Mouse (Mus musculus) hindbrain, embryonic 12.5 days (tissue): ENCODE results near the gene Gspt2. TPM values are rescaled to one million over a fixed set of nuclear protein-coding genes. Genes with fewer than 3 reads are reported as not detected.
A peak's percentile ranks its signal among the peaks of the same experiment; 100 is the strongest.
"Not testable (repeated sequence)": the region's sequence is repeated elsewhere in the genome, so short reads cannot be mapped to it uniquely, and the experiment has no call there.

Experiments
- ATAC-seq: fragments of 200-750 bp; cut with Nextera tagmentation; 2 replicates; pipeline ENCODE4 v1.8.0; 2017; ENCODE audit warnings: moderate TSS enrichment; ENCODE audit not compliant: low FRiP score
- H3K27ac ChIP-seq: fragments of 300-500 bp; sonication (generic); 2 replicates; pipeline ENCODE4 v1.5.1; 2016; ENCODE audit warnings: mild to moderate bottlenecking
- H3K27me3 ChIP-seq: fragments of 300-500 bp; sonication (generic); 2 replicates; pipeline ENCODE4 v1.6.1; 2016; ENCODE audit warnings: mild to moderate bottlenecking
- H3K36me3 ChIP-seq: fragments of 300-500 bp; sonication (generic); 2 replicates; pipeline ENCODE4 v1.6.1; 2016; ENCODE audit warnings: mild to moderate bottlenecking
- H3K4me1 ChIP-seq: fragments of 300-500 bp; sonication (generic); 2 replicates; pipeline ENCODE4 v1.6.1; 2016
- H3K4me2 ChIP-seq: fragments of 300-500 bp; sonication (generic); replicated peaks from 2 replicates; pipeline ENCODE4 v1.6.1; 2016; ENCODE audit warnings: mild to moderate bottlenecking
- H3K4me3 ChIP-seq: fragments of 300-500 bp; sonication (generic); 2 replicates; pipeline ENCODE4 v1.5.1; 2016; ENCODE audit warnings: mild to moderate bottlenecking
- H3K9ac ChIP-seq: fragments of 300-500 bp; sonication (generic); 2 replicates; pipeline ENCODE4 v1.6.1; 2016; ENCODE audit warnings: mild to moderate bottlenecking, moderate library complexity
- H3K9me3 ChIP-seq: fragments of 300-500 bp; sonication (generic); replicated peaks from 2 replicates; pipeline ENCODE4 v1.6.1; 2016; ENCODE audit warnings: mild to moderate bottlenecking
- WGBS: fragments of 180-500 bp; shearing (Covaris S2); methylation state at CpG from one replicate; pipeline ENCODE4 v1.1.7; 2016; 5-methylcytosine and 5-hydroxymethylcytosine counted together
- polyA plus RNA-seq: library from polyadenylated mRNA; unstranded; fragments of >200 nt; fragmentation: Nextera tagmentation; extraction: Ambion mirVana; gene quantifications from 2 replicates; pipeline ENCODE4 v1.2.1, GENCODE M21; 2016

Gene Gspt2
- polyA plus RNA-seq, result 11.7 and 12.7 TPM in 2 replicates

DNA sequence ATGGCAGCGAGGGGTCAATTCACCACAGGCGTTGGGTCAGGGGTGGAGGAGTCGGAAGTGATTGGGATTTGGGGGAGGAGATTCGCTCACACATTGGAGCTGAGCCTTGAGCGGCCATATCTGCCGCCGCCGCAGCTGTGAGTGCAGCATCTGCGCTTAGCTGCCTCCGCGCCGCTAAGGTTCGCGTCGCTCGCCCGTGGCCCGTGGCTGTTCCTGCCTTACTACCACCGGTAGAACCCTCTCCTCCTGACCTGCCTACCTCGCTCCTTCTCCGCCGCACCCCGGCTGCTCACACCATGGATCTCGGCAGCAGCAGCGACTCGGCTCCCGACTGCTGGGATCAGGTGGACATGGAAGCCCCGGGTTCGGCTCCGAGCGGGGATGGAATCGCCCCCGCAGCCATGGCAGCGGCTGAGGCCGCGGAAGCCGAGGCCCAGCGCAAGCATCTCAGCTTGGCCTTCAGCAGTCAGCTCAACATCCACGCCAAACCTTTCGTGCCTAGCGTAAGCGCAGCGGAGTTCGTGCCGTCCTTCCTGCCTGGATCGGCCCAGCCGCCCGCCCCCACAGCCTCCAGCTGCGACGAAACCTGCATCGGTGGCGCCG lies at the start of gene Gspt2:
TSS of gene Gspt2 (plus strand) at position 109 of the 603 bp plus-strand sequence.
- H3K27ac ChIP-seq, result peak within 1 kb of the TSS; percentile 77
- H3K9ac ChIP-seq, result peak within 1 kb of the TSS; percentile 73
- H3K4me2 ChIP-seq, result peak within 1 kb of the TSS; percentile 53
- peaks cover 10% of the 10 kb centered on the region; the same call in 1 of the 2 replicates for H3K27me3 ChIP-seq
- peak; percentile 92 for ATAC-seq
- H3K4me3 ChIP-seq, result peak within 1 kb of the TSS; percentile 59
- 18% methylated on average over 53 of the region's 53 CpGs for WGBS
- H3K9me3 ChIP-seq, result no peaks in the 10 kb centered on the region
- H3K4me1 ChIP-seq, result peaks cover 2% of the 10 kb centered on the region; the same call in 1 of the 2 replicates
- H3K36me3 ChIP-seq, result no peaks in the 10 kb centered on the region

DNA sequence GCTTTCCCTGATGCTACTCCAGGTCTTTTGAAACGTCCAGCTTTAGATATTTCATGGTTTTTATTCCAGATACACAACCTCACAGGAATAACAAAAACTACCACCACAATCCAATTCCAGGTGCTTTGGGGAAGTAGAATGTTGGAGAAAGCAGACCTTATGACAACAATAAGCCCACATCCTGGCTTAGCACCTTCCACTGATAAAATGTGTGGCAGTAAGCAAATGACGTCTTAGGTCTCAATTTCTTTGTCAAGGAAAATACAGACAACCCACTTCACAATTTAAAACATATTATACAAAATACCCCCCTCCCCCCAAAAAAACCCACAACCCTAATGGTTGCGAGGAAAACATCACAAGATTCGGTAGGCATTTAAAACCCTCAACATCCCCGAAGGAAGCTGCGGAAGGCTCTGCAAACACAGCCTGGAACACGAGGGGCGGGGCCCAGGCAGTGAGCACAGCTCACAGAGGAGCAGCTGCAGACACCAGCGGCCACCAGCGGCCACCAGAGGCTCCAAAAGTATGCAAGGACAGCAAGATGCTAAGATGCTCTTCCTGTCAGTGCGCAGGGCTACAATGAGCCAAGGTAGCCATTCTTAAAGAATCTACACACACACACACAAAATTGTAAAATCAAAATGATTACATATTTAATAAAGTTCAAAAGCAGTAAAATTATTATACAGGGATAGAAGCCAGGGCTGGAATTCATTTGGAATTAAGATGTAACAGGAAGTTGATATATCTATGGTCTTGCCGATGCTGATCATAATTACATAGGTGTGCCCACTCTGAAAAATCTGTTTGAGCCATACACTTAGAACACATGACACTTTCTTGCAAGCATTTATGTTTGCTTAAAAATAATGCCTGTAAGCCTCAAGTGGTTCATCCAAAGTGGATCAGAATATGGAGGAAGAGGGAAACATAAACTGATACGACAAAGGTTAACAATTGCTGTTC lies 10.8 kb upstream of the Gspt2 start:
- Histone ChIP-seq H3K27ac (no peak overlapping the region), H3K9ac (no peak overlapping the region)
- WGBS, result 32% methylated on average over 13 of the region's 13 CpGs

DNA sequence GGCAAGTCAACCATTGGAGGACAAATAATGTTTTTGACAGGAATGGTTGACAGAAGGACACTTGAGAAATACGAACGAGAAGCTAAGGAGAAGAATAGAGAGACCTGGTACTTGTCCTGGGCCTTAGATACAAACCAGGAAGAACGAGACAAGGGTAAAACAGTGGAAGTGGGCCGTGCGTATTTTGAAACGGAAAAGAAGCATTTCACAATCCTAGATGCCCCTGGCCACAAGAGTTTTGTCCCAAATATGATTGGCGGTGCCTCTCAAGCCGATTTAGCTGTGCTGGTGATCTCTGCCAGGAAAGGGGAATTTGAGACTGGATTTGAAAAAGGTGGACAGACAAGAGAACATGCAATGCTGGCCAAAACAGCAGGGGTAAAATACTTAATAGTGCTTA lies 1.0 kb downstream of the Gspt2 start:
- WGBS, result 77% methylated on average over 8 of the region's 8 CpGs
- Histone ChIP-seq H3K36me3 (no peaks in the 10 kb centered on the region), H3K27ac (no peak overlapping the region), H3K4me1 (peaks cover 2% of the 10 kb centered on the region; the same call in 1 of the 2 replicates), H3K4me2 (peak overlapping the region; percentile 53), H3K27me3 (peaks cover 10% of the 10 kb centered on the region; the same call in 1 of the 2 replicates), H3K9ac (no peak overlapping the region), H3K4me3 (peak overlapping the region; percentile 59), H3K9me3 (no peaks in the 10 kb centered on the region)
- no peak for ATAC-seq

More for the DNA sequence above, 10.8 kb upstream of the Gspt2 start:
- Histone ChIP-seq H3K4me1 (no peaks in the 10 kb centered on the region), H3K27me3 (peaks cover 6% of the 10 kb centered on the region), H3K36me3 (no peaks in the 10 kb centered on the region), H3K4me2 (peak overlapping the region; percentile 33), H3K9me3 (no peaks in the 10 kb centered on the region), H3K4me3 (0 out of 2 replicates have a peak overlapping the region, but pooled peaks have one; percentile 4)
- ATAC-seq, result peak; percentile 94

DNA sequence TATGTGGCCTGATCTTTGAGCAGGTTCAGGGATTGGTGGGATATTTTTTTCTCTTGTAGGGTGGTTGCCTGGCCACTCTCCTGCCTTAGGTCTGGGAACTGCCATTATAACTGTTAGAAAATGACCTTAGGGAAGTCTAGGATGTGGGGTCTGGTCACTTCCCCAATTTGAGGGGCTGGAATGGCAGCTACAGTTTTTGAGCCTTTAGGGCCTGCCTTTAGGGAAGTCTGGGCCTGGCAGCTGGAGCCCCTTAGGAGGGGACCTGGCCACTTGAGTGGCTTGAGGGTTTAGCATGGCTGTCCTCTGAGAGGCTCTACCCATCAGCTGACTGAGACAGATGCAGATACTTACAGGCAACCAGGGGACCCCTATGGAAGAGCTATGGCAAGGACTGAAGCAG lies 12.7 kb downstream of the Gspt2 start:
- Histone ChIP-seq H3K36me3 (no peaks in the 10 kb centered on the region), H3K4me3 (no peak overlapping the region), H3K4me1 (no peaks in the 10 kb centered on the region), H3K27me3 (0 out of 2 replicates have a peak, but pooled peaks cover 8% of the 10 kb centered on the region), H3K4me2 (no peak overlapping the region), H3K27ac (no peak overlapping the region), H3K9ac (no peak overlapping the region), H3K9me3 (no peaks in the 10 kb centered on the region)
- ATAC-seq, result no peak

DNA sequence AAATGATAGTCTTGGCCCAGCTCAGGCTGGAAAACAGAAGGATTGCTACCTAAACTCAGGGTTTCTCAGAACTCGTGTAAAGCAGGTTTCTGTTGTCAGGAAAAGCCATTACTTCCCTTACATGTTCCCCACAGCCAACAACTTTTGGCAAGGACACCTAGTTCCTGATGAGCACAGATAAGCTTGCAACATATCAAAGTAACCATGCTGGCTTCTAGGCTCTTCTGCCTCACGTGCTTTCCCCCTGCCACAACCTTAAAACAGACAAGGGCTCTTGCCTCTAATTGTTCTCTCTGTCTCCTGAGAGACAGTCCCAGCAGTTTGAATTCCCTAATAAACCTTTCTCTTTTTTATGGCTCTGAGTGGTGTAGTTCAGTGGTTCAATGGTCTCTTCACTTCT lies 21.9 kb downstream of the Gspt2 start:
- 77% methylated on average over 2 of the region's 2 CpGs for WGBS

DNA sequence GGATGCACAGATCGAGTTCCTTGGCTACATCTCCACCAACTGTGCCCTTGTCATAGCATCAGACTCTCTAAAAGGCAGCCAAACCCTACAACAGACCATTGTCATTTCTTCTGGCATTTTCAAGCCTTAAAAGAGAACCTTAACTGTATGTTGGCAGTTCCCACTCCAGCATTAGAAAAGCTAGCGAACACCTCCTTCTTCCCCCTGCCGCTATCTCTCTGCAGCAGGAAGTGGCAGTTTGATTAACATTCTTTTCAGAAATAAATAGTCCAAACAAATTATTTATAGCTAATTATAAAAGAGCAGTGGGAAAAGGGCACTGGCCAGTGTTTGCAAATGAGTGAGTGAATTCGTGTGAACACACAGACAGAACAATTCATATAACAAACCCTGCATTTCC lies 34.9 kb downstream of the Gspt2 start:
- no peak for ATAC-seq

More for the DNA sequence above, 21.9 kb downstream of the Gspt2 start:
- no peak overlapping the region for H3K27ac ChIP-seq
- no peak overlapping the region for H3K4me3 ChIP-seq
- H3K4me1 ChIP-seq, result no peaks in the 10 kb centered on the region
- no peaks in the 10 kb centered on the region for H3K9me3 ChIP-seq
- no peaks in the 10 kb centered on the region for H3K36me3 ChIP-seq
- H3K9ac ChIP-seq, result no peak overlapping the region
- H3K27me3 ChIP-seq, result no peaks in the 10 kb centered on the region; the same call in 1 of the 2 replicates
- no peak overlapping the region for H3K4me2 ChIP-seq
- no peak for ATAC-seq

DNA sequence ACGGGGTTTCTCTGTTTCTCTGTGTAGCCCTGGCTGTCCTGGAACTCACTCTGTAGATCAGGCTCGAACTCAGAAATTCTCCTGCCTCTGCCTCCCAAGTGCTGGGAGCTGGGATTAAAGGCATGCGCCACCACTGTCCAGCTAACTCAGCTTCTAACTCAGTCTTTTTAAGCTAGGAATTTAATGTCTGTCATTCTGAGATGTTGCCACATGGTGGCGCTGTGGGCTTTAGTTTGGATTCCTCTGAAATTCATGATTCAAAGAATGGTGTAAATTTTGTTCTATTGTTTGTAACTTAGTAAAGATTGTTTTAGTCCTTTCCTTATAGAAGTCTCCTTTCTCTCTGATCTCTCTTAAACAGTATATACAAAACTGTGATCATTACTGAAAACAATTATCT lies 39.1 kb downstream of the Gspt2 start:
- H3K4me1 ChIP-seq, result no peaks in the 10 kb centered on the region

More for the DNA sequence above, 34.9 kb downstream of the Gspt2 start:
- 66% methylated on average over 4 of the region's 4 CpGs for WGBS
- H3K4me2 ChIP-seq, result no peak overlapping the region
- no peak overlapping the region for H3K4me3 ChIP-seq
- H3K9ac ChIP-seq, result no peak overlapping the region
- H3K4me1 ChIP-seq, result no peaks in the 10 kb centered on the region
- H3K27me3 ChIP-seq, result no peaks in the 10 kb centered on the region
- H3K36me3 ChIP-seq, result no peaks in the 10 kb centered on the region
- no peaks in the 10 kb centered on the region for H3K9me3 ChIP-seq
- H3K27ac ChIP-seq, result no peak overlapping the region

DNA sequence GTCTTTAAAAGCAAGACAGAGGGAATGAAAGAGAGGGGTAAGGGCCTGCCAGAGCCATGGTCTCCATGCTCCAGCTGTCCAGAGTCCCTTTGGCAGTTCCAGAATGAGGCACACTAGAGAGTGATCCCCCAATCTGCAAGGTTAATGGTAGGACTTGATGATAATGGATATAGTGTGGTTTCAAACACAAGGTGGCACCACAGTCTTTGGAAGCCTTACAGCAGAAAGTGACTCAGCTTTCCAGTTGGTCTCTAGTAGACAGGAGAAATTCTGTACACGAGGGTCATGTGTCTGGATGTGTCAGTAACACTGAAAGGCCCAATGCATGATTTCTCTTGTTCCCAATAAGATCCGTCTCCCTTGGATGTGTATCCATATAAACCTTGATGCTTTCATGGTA lies 45.7 kb downstream of the Gspt2 start:
- H3K36me3 ChIP-seq, H3K9me3 ChIP-seq, H3K4me3 ChIP-seq, H3K27ac ChIP-seq, H3K4me2 ChIP-seq, H3K4me1 ChIP-seq, H3K27me3 ChIP-seq, ATAC-seq, H3K9ac ChIP-seq: not testable (repeated sequence)
- WGBS, result no CpG with 5 or more reads among the region's 2 CpGs

More for the DNA sequence above, 39.1 kb downstream of the Gspt2 start:
- Histone ChIP-seq H3K27ac (no peak overlapping the region), H3K9ac (no peak overlapping the region), H3K4me3 (no peak overlapping the region), H3K4me2 (no peak overlapping the region), H3K27me3 (no peaks in the 10 kb centered on the region), H3K36me3 (no peaks in the 10 kb centered on the region), H3K9me3 (no peaks in the 10 kb centered on the region)
- 48% methylated on average over 4 of the region's 4 CpGs for WGBS
- no peak for ATAC-seq

DNA sequence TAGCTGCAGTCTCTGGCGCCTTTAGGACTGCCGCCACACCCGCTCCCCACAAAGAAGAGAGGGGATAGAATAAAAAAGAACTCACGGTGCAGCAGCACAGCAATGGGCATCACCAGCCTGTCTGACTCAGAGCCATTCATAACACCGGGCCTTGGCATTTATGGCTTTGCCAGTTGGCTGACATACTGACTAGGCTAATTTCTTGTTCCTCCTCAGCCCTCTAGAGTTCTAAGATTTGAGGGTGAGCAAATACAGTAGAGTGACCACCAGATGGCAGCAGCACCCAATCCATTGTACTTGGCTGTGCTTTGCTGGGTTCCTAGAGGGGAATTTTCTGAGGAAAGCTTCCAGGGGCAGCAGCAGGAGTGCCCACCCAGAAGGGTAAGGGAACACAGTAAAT lies 53.7 kb downstream of the Gspt2 start:
- not testable (repeated sequence) for H3K4me3 ChIP-seq

More for the DNA sequence above, 53.7 kb downstream of the Gspt2 start:
- peak; percentile 58; the same call in 1 of the 2 replicates for ATAC-seq
- H3K27me3 ChIP-seq, H3K9ac ChIP-seq, H3K4me1 ChIP-seq, H3K27ac ChIP-seq, H3K36me3 ChIP-seq, H3K9me3 ChIP-seq, H3K4me2 ChIP-seq: not testable (repeated sequence)
- 81% methylated on average over 5 of the region's 5 CpGs for WGBS

Other genes with a start within 250 kb of the Gspt2 start
- 955 and 1,015 TPM in 2 replicates for gene Maged1, start 93.9 kb upstream of the Gspt2 start, polyA plus RNA-seq
- gene Zxdb, start 88.5 kb downstream of the Gspt2 start, polyA plus RNA-seq, result 1.7 and 2.0 TPM in 2 replicates